Mouse (Mus musculus): Measurements from ENCODE around the gene Ak7. TPM values are rescaled to one million over a fixed set of nuclear protein-coding genes. Genes with fewer than 3 reads are reported as not detected.
A peak's percentile ranks its signal among the peaks of the same experiment; 100 is the strongest.

The Ak7 gene
- 1 to 10 TPM; 1.9 to 3.3 TPM for total RNA-seq (2021)
- long read RNA-seq, experiment 1, partial matches to known transcripts = 0 of 1 reads
- long read RNA-seq, experiment 1, other reads (novel, unspliced or antisense) = 0 of 1 reads
- long read RNA-seq, experiment 2, partial matches to known transcripts = 0 of 3 reads
- long read RNA-seq, experiment 2, other reads (novel, unspliced or antisense) = 1 of 3 reads

DNA sequence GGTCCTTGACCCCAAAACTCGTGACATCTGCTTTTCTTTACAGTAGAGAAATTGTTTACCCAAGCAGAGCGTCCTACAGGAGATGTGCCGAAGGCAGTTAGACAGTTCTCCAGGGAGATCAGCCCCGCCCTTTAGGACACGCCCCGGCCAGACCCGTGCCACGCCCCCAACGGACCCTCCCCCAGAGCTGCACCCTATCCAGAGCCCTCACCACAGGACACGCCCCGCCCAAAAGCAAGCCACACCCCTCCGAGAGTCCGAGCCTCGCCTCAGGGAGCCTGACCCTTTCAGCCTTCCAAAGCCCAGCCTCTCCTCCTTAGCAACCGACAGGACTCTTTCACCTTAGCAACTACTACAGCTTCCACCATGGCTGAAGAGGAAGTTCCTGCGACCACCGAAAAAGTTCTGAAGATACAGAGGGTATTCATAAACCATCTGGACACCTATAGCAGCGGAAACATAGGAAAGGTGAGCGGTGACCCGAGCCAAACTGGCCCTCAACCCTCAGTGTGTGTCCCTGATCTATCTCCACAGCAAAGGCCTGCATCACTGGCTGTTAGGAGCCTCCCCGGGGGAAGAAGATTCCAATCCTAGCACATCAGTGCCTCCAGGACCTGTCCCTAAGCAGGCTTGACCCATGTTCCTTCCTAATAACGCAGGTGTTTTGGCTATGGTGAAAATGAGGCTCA lies at the start of gene Ak7:
TSS of gene Ak7 (plus strand) at position 178 of the 689 bp plus-strand sequence.
- no peak for DNase-seq (ENCODE audit: low spot score in 2 of 2)

DNA sequence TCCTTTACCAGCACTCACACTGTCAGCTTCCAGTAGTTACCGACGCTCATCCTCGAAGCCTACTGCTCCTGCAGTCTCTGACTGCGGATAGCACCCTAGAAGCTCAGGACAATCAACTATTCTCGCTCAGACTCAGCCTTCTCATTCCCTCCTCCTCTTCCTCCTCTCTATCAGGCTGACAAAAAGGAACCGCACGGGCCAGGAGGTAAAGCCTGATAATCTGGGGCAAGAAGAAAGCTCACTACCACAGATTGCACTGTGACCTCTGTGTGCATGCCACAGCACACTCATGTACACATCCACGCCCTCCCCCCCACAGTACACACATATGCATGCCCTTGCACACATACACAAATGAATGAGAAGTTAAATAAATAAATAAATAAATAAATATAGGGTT lies 29.5 kb upstream of the Ak7 start:
- no peak for DNase-seq (ENCODE audit: low spot score in 2 of 2)

DNA sequence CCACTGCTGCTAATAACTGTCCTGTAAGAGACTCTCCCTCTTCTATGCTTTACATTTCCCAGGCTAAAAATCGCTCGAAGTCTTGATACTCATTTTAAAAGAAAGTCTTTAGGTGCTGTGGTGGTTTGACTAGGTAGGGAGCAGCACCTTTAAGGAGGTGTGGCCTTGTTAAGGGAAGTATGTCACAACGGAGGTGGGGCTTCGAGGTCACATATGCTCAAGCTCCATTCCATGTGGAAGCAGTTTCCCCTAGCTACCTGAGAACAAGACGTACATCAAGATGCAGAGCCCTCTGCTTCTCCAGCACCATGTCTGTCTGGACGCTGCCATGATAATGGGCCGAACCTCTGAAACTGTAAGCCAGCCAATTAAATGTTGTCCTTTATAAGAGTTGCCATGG lies 27.6 kb upstream of the Ak7 start:
- no peak for DNase-seq (ENCODE audit: low spot score in 2 of 2)

DNA sequence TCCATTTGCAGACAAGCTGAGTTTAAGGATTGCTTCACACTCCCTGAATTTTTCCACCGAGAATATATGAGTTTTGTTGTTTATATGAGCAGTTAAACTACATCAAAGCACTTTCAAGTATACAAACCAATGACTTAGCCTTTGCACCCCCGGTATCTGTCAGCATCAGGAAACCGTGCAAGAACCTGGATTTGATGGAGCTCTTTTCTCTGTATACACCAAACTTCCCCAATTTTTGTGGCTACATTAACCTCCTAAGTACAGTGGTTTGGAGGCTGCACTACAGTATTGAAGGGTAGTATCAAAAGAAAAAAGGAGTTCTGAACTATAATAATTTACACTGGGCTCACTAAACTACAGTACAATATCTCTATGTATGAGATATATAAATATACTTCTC lies 27.0 kb upstream of the Ak7 start:
- DNase-seq (ENCODE audit: low spot score in 2 of 2) = no peak

DNA sequence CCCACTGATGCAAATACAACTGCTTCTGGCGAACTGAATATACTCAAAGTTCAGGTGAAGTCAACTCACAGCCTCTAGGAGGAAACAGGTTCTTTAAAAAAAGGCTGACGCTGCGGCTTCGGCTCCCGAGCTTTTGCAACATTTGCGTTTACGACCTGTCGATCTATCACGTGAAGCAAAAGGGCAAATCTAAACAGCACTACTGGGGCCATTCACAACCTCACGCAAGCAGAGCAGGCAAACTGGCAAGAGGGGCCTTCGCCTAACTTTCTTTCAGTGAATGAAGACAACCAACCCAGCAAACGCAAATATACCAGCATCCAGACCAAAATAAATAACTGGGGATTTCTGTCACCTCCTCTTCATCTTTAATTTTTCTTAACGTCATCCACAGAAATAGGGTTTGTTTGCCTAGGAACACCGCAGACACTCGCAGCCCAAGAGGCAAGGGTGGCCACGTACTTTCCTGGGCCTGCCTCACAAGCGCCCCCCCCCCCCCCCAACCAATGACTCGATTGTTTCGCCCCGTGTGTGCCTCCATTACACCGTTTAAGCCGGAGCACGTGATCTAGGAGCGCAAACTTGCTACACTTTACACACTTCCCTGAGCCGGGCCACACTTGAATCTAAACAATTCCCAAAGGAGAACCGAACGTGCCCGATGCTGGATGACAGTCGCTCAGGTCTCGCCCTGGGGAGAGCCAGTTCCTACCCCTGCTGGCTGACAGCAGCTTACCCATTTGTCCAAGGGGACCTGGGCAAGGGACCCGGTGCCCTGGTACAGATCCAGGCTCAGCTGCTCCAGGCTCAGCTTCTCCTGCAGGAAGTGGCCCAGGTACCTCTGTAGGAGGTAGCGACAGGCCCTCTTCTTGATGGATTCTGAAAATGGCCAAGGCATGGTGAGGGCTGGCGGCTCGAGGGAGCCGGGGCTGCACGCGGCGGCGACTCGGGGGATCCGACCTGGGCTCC lies 21.6 kb upstream of the Ak7 start, which contains the start of gene Gskip:
TSS of gene Gskip (plus strand) at position 897 of the 969 bp plus-strand sequence.
- peak; percentile 29 to 39 for DNase-seq (ENCODE audit: low spot score in 2 of 2)

DNA sequence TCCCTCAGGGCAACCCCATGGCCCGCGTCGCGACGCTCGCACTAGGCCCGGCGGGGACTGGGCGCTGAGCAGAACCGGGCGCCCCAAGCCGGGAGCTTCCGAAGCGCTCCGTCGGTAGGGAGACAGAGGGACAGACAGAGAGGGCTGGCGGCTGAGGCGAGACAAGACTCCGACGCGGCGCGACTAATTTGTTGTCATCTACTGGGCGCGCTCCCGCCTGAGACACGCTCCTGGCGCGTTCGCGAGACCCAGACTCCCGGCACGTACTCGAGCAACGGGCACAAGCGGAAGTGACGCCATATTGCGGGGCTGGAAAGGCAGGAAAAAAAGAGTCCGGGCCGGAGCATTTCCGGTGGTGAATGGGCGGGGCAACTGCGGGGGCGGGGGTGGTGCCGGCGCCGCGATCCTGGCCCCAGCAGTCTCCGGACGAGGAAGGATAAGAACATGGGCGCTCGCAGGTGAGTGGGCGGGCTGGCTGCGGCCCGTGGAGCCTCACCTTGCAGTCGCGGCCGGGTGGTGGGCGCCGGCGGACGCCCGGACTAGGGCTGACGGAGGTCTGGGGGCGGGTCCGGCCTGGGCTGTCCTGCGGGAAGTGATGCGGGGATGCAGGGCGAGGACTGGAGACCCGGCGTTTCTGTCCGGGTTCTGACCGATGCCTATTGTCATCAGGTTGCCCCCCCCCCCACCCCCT lies 20.6 kb upstream of the Ak7 start, which contains the start of gene Atg2b:
TSS of gene Atg2b (minus strand) at position 211 of the 691 bp plus-strand sequence.
- peak; percentile 95 to 98 for DNase-seq (ENCODE audit: low spot score in 2 of 2)

DNA sequence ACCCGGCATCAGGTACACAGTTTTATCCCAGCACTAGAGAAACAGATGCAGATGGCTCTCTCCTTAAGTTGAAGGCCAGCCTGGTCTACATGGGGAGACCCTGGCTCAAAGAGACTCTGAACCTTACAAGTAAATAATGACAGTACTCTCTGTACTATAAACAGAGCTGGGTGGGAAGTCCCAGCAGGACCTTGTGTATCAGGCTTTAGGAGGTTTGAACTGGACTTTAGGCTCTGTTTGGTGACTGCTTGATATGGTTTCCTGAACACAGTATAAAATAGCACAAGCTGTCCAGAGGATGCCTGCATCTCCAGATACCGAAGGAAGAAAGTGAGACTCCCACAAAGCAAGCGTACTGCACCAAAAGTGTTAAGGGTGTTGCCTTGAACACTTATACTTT lies 19.0 kb upstream of the Ak7 start:
- DNase-seq (ENCODE audit: low spot score in 2 of 2) = no peak

DNA sequence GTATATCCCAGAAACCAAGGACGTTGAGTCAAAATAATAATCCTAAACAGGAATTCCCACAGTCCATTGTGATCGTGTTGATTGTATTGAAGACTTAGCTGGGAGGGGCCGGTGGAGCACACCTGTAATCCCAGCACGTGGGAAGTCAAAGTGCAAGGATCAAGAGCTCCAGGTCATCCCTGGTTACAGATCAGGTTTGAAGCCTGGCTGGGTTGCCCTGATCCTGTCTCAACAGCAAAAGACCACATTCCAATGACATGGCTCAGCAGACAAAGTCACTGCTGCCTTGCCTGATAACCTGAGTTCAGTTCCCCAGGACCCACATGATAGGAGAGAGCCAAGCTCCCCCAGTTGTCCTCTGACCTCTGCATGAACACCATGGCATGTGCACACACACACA lies 18.4 kb upstream of the Ak7 start:
- no peak for DNase-seq (ENCODE audit: low spot score in 2 of 2)

DNA sequence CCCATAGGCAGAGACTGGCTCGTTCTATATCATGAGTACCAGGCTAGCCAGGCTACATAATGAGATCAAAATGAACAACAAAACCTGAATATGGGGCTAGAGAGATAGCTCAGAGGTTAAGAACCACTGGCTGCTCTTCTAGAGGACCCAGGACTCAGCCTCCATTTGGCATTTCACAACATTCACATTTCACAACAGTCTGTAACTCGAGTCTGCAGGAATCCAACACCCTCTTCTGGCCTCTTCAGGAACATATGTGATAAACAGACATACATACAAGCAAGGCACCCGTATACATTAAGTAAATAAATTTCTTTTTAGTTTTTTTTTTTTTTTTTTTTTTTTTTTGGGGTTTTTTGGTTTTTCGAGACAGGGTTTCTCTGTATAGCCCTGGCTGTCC lies 17.2 kb upstream of the Ak7 start:
- no peak for DNase-seq (ENCODE audit: low spot score in 2 of 2)

DNA sequence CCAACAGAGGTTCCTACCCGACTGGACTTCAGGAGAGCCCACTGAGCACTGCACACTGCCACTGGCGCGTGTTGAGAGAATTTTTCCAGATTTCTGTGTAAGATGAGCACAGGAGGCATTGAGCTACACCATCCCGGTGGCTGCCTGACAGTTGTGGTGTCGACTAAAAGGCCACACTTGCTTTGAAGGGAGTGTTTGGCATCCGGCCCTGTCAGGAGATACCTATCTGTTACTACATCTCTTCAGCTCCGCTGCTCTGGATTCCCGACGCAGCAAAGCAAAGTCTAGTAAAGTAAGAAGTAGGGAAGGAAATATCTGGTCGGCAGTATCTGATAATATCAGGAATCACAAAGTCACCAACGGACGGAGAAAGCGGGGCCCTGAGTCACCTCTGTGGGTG lies 16.3 kb upstream of the Ak7 start:
- no peak for DNase-seq (ENCODE audit: low spot score in 2 of 2)

DNA sequence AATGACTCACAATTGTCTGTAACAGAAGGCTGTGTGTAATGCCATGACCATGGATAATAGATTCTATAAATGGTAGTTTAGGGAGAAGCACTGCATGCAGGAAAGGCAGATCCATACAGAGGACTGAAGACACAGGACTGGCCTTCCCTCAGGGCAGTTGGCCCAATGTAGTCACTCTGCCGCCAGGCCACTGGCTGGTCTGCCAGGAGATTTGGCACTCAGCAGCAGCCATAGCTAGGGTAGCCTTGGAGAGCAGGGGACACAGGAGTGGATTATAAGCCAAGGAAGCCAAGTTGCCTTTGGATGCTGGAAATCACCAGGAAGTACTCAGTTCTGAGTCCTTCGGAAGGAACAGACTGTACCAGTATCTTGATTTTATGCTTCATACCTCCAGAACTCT lies 11.8 kb upstream of the Ak7 start:
- peak; percentile 8 to 24 for DNase-seq (ENCODE audit: low spot score in 2 of 2)

DNA sequence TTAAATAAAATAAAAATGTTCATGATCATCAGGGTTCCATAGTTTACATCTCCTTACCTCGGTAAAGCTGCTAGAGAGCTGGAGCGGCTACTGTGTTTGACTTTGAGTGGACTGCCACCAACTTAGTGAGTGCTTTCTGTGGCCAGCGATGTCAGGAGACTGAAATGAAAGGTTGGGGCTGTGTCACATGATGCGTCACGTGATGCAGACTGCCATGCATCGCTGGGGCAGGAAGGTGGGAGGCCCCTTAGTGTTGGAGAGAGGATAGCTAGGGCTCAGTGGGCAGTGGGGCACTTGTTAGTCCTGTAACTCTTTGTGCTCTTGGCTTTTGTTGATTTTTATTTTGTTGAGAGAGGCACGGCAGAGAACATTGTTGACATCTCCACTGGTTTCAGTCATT lies 9.9 kb upstream of the Ak7 start:
- DNase-seq (ENCODE audit: low spot score in 2 of 2) = no peak

DNA sequence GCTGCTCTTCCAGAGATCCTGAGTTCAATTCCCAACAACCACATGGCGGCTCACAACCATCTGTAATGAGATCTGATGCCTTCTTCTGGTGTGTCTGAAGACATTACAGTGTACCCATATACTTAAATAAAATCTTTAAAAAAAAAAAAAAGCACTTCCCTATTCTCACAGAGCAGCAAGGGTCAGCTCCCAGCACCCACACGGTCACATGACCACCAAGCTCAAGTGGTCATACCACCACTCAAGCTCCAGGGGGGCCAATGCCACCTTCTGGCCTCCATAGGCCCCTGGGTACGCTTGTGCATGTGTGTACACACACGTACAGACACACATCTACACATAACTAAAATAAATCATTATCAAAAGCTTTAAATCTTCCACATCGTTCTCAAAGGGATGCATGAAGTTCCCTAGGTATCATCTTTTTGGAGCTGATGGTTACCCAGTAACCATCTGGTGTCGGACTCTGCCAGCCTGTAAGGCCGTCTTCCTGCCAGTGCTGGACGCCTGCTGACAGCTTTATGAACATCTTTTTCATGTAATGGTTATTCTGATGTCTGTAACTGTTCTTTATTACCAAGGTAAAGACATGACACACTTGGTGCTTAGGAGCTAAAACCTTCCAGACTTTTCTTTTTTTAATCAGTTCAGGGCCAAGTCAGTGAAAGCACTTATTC lies 8.5 kb upstream of the Ak7 start:
- no peak for DNase-seq (ENCODE audit: low spot score in 2 of 2)

DNA sequence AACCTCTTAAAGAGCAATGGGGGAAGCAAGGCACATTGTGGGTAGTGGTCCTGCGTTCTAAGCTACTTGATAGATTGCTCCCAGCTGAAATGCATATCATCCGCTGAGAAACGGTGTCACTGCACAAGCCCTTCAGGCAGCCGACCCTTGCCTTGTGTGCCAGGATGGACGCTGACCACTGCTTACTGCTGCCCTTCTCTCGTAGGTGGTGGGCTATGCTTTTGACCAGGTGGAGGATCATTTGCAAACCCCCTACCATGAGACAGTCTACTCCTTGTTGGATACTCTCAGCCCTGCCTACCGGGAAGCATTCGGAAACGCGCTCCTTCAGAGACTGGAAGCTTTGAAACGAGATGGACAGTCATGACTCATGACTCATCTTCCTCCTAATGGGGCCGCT lies 5.3 kb upstream of the Ak7 start:
- no peak for DNase-seq (ENCODE audit: low spot score in 2 of 2)

DNA sequence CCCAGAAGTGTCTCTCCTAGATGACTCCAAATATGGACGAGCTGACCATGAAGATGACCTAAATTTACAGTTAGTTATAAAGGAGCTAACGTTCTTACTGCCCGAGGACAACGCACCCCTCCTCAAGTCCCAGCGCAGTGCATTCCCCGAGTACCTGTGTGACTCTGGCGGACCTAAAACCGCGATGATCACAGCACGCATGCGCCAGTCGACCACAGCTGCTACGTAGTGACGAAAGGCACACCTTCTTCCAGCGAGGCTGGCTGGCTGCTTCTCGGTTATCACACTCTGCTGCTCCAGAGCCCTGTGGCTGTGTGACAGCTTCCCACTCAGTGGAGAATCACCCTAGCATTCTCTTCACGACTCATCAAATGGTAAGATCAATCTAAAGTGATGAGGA lies 12.8 kb downstream of the Ak7 start:
- peak; percentile 9 to 18 for DNase-seq (ENCODE audit: low spot score in 2 of 2)

DNA sequence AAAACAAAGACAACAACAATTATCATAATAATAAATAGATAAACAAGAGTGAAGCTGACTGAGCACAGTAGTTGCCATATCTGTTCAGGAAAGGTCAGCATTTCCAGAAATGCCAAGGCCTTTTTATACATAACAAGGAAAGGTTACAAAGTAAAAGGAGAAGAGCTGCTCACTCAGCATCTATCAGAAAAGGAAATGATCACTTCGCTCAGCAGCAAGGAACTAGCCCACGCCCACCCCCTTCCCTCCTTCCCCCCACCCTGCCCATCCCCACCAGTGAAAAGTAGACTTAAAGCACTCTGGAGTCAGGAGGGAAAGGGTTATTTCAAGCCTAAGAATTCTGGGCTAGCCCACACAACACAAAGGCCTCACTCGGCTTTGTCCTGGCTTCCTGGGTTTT lies 14.4 kb downstream of the Ak7 start:
- no peak for DNase-seq (ENCODE audit: low spot score in 2 of 2)

DNA sequence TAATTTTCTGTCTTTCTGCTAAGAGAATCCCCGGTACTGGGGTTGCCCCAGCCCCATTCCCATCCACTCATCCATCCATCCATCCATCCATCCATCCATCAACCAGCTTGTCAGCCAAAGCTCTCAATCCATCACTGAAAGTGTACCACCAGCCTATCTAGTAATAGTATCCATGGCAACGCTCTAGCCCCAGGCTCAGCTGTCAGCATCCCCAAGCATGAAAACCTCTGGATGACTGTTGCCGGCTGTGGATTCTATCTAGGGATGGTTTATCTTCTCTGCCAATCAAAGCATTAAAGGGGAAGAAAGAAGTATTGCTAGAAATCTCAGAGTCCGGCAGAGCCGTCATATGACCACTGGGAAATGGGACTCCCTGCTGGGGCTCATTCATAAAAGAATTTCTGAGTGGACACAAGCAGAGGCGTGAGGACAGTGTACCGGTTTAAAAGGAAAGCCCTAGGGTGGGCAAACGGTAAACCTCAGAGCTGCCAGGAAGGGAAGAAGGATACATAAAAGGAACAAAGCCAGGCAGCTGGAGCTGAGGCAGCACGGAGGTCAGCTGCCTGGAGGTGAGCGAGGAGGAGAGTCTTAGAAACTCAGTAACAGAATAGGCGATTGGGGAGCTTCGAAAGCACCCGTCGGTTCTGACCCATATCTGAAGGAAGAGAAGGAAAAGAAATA lies 15.8 kb downstream of the Ak7 start:
- DNase-seq (ENCODE audit: low spot score in 2 of 2) = no peak

DNA sequence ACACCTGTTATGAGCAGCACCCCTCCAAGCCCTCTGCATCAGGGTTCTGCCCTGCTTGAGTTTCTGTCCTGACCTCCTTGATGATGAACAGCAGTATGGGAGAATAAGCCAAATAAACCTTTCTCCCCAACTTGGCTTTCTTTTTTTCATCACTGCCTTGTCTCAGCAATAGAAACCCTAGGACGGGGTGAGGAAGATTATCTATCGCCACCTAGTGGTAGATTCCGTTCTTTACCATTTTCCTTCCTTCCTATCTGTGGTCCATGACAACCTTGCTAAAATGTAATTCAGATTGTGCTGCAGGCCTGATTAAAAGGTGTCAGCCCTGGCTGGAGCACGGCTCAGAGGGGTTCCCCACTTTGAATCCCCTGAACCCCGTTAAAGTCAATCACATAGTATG lies 16.9 kb downstream of the Ak7 start:
- DNase-seq (ENCODE audit: low spot score in 2 of 2) = peak; percentile 9 to 62

DNA sequence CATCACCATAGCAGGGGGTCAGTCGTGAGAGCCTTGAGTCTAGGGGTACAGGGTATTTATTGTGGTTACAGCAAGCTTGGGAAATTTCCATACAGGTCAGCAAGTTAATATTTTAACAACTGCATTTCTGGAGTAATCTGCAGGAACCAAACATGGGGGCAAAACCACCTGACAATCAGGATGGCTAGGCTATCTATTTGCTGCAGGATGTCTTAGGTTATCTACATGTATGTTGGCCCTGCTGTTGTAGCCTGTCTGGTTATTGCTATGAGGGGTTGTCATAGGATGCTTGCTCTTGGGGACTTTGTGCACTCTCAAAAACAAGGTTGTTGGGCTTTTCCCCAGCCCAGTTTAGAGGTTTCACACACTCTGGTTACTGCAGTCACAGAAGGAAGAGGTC lies 18.8 kb downstream of the Ak7 start:
- DNase-seq (ENCODE audit: low spot score in 2 of 2) = no peak

DNA sequence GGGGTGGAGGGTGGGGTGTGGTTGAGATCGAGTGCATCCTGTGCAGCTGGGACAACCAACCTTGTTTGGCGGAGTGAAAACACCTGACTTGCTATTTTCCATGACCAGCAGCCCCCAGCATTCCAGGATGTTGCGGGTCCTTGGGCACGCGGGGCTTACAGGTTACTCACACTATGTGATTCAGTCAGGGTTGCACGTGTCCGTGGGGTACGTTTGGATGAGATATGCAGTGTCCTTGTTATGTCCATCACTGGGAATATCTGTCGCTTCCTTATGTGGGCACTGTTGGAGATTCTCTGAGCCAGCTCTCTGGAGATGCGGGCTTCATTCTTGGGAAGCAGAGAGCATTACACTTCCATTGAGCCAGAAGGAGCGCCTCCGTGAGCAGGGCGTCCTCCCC lies 20.0 kb downstream of the Ak7 start:
- no peak for DNase-seq (ENCODE audit: low spot score in 2 of 2)
